Mouse (Mus musculus): ENCODE results near the gene Ccdc106. TPM values are rescaled to one million over a fixed set of nuclear protein-coding genes. Genes with fewer than 3 reads are reported as not detected.
"Not testable (repeated sequence)": the region's sequence is repeated elsewhere in the genome, so short reads cannot be mapped to it uniquely, and the experiment has no call there.

Gene Ccdc106
- polyA plus RNA-seq, 1 experiment from 2014 or later: 2.9 TPM

GRCm38 (mm10) chr7:4993999-4994788 is 26.2 kb upstream of the Ccdc106 start:
- 36% methylated on average over 59 of the region's 59 CpGs for WGBS (ENCODE audit: insufficient replicate concordance)
- H3K4me3 ChIP-seq (ENCODE audit: low read depth, low read length): peak overlapping the region; percentile 62
- peak overlapping the region; percentile 67 for H3K4me2 ChIP-seq
- H3K9me3 ChIP-seq (replicated peaks; ENCODE audit: control insufficient read depth, low read length): peaks cover 6% of the 10 kb centered on the region; the same call in 1 of the 2 replicates
- H3K27ac ChIP-seq (ENCODE audit: low read depth, low read length): no peak overlapping the region
- H3K36me3 ChIP-seq (ENCODE audit: control insufficient read depth, insufficient read depth, low read length): peaks cover 9% of the 10 kb centered on the region
- peaks cover 16% of the 10 kb centered on the region for H3K4me1 ChIP-seq (ENCODE audit: control insufficient read depth, insufficient read depth, low read length)
- peak overlapping the region; percentile 16; the same call in 1 of the 2 replicates for H3K9ac ChIP-seq (ENCODE audit: low read depth, low read length)
- H3K27me3 ChIP-seq (ENCODE audit: control insufficient read depth, insufficient read depth, low read length): peaks cover 29% of the 10 kb centered on the region
- no peak for ATAC-seq (replicated peaks; ENCODE audit: insufficient number of reproducible peaks, low FRiP score, low TSS enrichment)

DNA sequence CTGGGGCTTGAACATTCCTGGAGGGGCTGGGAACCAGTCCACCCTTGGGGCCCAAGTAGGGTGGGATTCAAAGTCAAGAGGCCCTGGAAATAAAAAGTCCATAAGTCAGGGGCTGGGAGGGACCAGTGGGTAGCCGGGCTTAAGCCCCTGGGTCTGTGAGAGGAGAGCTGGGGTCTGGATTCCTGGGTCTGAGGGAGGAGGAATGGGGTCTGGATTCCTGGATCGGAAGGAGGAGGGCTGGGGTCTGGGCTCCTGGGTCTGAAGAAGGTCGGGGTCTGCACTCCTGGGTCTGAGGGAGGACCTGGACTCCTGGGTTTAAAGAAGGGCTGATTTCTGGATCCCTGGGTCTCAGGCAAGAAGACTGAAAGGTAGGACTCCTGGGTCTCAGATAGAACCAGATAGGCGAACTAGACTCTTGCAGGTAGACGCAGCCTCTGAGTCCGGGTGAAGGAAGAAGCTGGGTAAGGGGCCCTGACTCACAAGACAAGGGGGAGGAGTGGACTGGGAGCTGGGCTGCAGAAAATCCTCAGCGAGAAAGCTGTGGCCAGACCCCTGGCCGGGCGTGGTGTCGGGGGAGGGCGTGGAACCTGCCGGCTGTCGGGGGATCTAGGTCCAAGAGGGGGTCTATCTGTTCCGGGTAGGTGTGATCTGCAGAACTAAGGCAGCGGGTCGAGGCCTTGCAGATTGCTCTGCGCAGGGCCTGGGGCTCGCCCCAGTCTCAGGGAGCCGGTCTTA is 24.9 kb upstream of the Ccdc106 start:
- H3K27me3 ChIP-seq (ENCODE audit: control insufficient read depth, insufficient read depth, low read length): peaks cover 29% of the 10 kb centered on the region
- peaks cover 16% of the 10 kb centered on the region for H3K4me1 ChIP-seq (ENCODE audit: control insufficient read depth, insufficient read depth, low read length)
- WGBS (ENCODE audit: insufficient replicate concordance): 7% methylated on average over 19 of the region's 19 CpGs
- no peak; the same call in 1 of the 2 replicates for ATAC-seq (replicated peaks; ENCODE audit: insufficient number of reproducible peaks, low FRiP score, low TSS enrichment)
- peaks cover 9% of the 10 kb centered on the region for H3K36me3 ChIP-seq (ENCODE audit: control insufficient read depth, insufficient read depth, low read length)
- peak overlapping the region; percentile 74 for H3K9ac ChIP-seq (ENCODE audit: low read depth, low read length)
- peak overlapping the region; percentile 62 for H3K4me3 ChIP-seq (ENCODE audit: low read depth, low read length)
- H3K4me2 ChIP-seq: peak overlapping the region; percentile 67
- H3K27ac ChIP-seq (ENCODE audit: low read depth, low read length): no peak overlapping the region
- peaks cover 6% of the 10 kb centered on the region; the same call in 1 of the 2 replicates for H3K9me3 ChIP-seq (replicated peaks; ENCODE audit: control insufficient read depth, low read length)

GRCm38 (mm10) chr7:4996003-4996895 is 24.1 kb upstream of the Ccdc106 start, which contains the start of gene Zfp579:
Gene Zfp579, minus strand, starts transcription at chr7:4996158.
- Histone ChIP-seq H3K27me3 (ENCODE audit: control insufficient read depth, insufficient read depth, low read length) (peaks cover 29% of the 10 kb centered on the region), H3K4me1 (ENCODE audit: control insufficient read depth, insufficient read depth, low read length) (peaks cover 16% of the 10 kb centered on the region), H3K9me3 (replicated peaks; ENCODE audit: control insufficient read depth, low read length) (peaks cover 6% of the 10 kb centered on the region; the same call in 1 of the 2 replicates), H3K4me2 (peak within 1 kb of the TSS; percentile 67), H3K9ac (ENCODE audit: low read depth, low read length) (peak within 1 kb of the TSS; percentile 74), H3K4me3 (ENCODE audit: low read depth, low read length) (peak within 1 kb of the TSS; percentile 62), H3K27ac (ENCODE audit: low read depth, low read length) (peak within 1 kb of the TSS; percentile 62), H3K36me3 (ENCODE audit: control insufficient read depth, insufficient read depth, low read length) (peaks cover 9% of the 10 kb centered on the region)
- whole genome bisulfite sequencing (ENCODE audit: insufficient replicate concordance): 4% methylated on average over 14 of the region's 26 CpGs
- ATAC-seq (replicated peaks; ENCODE audit: insufficient number of reproducible peaks, low FRiP score, low TSS enrichment): peak; percentile 77

DNA sequence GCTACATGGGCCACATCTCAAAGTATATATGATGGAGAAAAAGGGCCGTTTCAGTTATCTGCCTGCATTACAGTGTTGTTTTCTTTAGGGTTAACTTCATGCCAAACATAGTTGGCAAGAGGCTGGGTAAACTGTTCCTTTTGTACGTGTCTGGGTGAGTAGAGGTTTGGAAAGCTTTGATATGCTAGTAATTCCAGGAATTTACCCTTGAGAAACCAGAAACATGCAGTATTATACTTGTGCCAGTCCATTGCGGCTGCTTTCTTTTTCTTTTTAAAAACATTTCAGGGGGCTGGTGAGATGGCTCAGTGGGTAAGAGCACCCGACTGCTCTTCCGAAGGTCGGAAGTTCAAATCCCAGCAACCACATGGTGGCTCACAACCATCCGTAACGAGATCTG is 23.4 kb upstream of the Ccdc106 start:
- peaks cover 16% of the 10 kb centered on the region for H3K4me1 ChIP-seq (ENCODE audit: control insufficient read depth, insufficient read depth, low read length)
- WGBS (ENCODE audit: insufficient replicate concordance): 56% methylated on average over 7 of the region's 8 CpGs
- peak overlapping the region; percentile 62 for H3K27ac ChIP-seq (ENCODE audit: low read depth, low read length)
- H3K4me2 ChIP-seq: peak overlapping the region; percentile 67
- H3K9ac ChIP-seq (ENCODE audit: low read depth, low read length): no peak overlapping the region
- peak overlapping the region; percentile 62; the same call in 1 of the 2 replicates for H3K4me3 ChIP-seq (ENCODE audit: low read depth, low read length)
- 0 out of 2 replicates have a peak, but pooled peaks cover 3% of the 10 kb centered on the region for H3K9me3 ChIP-seq (replicated peaks; ENCODE audit: control insufficient read depth, low read length)
- H3K36me3 ChIP-seq (ENCODE audit: control insufficient read depth, insufficient read depth, low read length): peaks cover 7% of the 10 kb centered on the region
- no peak for ATAC-seq (replicated peaks; ENCODE audit: insufficient number of reproducible peaks, low FRiP score, low TSS enrichment)
- H3K27me3 ChIP-seq (ENCODE audit: control insufficient read depth, insufficient read depth, low read length): peaks cover 29% of the 10 kb centered on the region

DNA sequence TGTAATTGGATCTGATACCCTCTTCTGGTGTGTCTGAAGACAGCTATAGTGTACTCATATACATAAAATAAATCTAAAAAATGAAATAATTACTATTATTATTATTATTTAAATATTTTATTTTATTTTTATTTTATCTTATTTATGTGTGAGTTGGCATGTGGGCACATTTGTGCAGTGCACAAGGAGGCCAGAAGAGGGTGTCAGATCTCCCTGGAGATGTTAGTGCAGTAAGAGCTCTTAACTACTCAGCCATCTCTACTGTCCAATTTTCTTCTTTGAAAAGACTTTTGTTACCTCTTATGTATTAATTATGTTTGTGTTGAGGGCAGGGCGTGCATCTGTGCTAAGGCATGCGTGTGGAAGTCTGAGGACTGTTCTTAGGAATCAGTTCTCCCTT is 20.5 kb upstream of the Ccdc106 start:
- Histone ChIP-seq H3K36me3 (ENCODE audit: control insufficient read depth, insufficient read depth, low read length) (no peaks in the 10 kb centered on the region), H3K9ac (ENCODE audit: low read depth, low read length) (no peak overlapping the region), H3K27ac (ENCODE audit: low read depth, low read length) (no peak overlapping the region), H3K4me3 (ENCODE audit: low read depth, low read length) (no peak overlapping the region), H3K4me2 (no peak overlapping the region), H3K4me1 (ENCODE audit: control insufficient read depth, insufficient read depth, low read length) (peaks cover 9% of the 10 kb centered on the region; the same call in 1 of the 2 replicates), H3K9me3 (replicated peaks; ENCODE audit: control insufficient read depth, low read length) (no peaks in the 10 kb centered on the region), H3K27me3 (ENCODE audit: control insufficient read depth, insufficient read depth, low read length) (peaks cover 3% of the 10 kb centered on the region; the same call in 1 of the 2 replicates)
- WGBS (ENCODE audit: insufficient replicate concordance): 73% methylated on average over 2 of the region's 2 CpGs
- ATAC-seq (replicated peaks; ENCODE audit: insufficient number of reproducible peaks, low FRiP score, low TSS enrichment): no peak

- not testable (repeated sequence) for H3K27ac ChIP-seq (ENCODE audit: low read depth, low read length); H3K4me1 ChIP-seq (ENCODE audit: control insufficient read depth, insufficient read depth, low read length); H3K27me3 ChIP-seq (ENCODE audit: control insufficient read depth, insufficient read depth, low read length); H3K9me3 ChIP-seq (replicated peaks; ENCODE audit: control insufficient read depth, low read length); ATAC-seq (replicated peaks; ENCODE audit: insufficient number of reproducible peaks, low FRiP score, low TSS enrichment); H3K4me2 ChIP-seq; H3K9ac ChIP-seq (ENCODE audit: low read depth, low read length); H3K4me3 ChIP-seq (ENCODE audit: low read depth, low read length)
- H3K36me3 ChIP-seq (ENCODE audit: control insufficient read depth, insufficient read depth, low read length): peaks cover 15% of the 10 kb centered on the region
- 69% methylated on average over 8 of the region's 8 CpGs for WGBS (ENCODE audit: insufficient replicate concordance)
Measured at GRCm38 (mm10) chr7:5002876-5003275, 17.5 kb upstream of the Ccdc106 start.

GRCm38 (mm10) chr7:5008229-5008628 is 12.1 kb upstream of the Ccdc106 start:
- 94% methylated on average over 26 of the region's 26 CpGs for WGBS (ENCODE audit: insufficient replicate concordance)
- no peak for ATAC-seq (replicated peaks; ENCODE audit: insufficient number of reproducible peaks, low FRiP score, low TSS enrichment)
- Histone ChIP-seq H3K36me3 (ENCODE audit: control insufficient read depth, insufficient read depth, low read length) (peaks cover 57% of the 10 kb centered on the region), H3K9me3 (replicated peaks; ENCODE audit: control insufficient read depth, low read length) (no peaks in the 10 kb centered on the region), H3K27ac (ENCODE audit: low read depth, low read length) (no peak overlapping the region), H3K4me2 (no peak overlapping the region), H3K27me3 (ENCODE audit: control insufficient read depth, insufficient read depth, low read length) (no peaks in the 10 kb centered on the region), H3K4me3 (ENCODE audit: low read depth, low read length) (no peak overlapping the region), H3K9ac (ENCODE audit: low read depth, low read length) (no peak overlapping the region), H3K4me1 (ENCODE audit: control insufficient read depth, insufficient read depth, low read length) (no peaks in the 10 kb centered on the region)
